Mouse (Mus musculus) retina, embryonic 14.5 days (tissue): ENCODE results near the gene Endov.

Experiments
- DNase-seq: peaks from one replicate; pipeline ENCODE4 v3.0.0-alpha.2; 2015; ENCODE audit warnings: low spot score

The Endov gene

DNA sequence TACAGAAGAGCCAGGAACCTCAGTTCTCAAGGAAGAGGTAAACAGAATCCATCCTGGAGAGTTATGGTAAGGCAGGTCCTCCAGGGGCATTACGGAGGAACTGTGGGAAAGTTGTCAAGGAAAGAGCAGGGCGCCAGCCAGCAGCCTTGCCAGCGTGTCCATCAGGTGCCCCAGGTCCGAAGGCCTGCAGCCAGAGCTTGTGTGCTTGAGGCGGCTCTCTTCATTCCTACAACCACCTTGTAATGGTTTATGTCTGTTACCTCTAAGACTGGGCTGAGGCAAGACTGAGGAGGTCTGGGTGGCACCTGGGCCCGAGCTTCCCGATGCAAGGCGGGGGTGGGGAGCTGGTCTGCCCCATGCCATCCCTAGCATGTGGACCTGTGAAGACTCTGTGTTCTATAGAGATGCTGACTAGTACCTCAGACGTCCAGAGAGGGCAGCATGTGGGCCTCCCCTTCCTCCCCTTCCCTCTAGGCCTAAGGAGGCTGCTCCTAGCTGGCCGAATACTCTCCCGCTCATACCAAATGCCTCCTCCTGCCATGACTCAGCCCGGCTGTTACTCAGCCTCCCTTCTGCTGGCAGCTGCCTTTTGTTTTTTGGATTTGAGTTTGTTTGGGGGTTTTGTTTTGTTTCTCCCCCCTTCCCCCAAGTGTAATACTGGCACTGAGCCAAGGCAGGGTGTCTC lies 25.7 kb downstream of the Endov start:
- peak; percentile 44 for DNase-seq

DNA sequence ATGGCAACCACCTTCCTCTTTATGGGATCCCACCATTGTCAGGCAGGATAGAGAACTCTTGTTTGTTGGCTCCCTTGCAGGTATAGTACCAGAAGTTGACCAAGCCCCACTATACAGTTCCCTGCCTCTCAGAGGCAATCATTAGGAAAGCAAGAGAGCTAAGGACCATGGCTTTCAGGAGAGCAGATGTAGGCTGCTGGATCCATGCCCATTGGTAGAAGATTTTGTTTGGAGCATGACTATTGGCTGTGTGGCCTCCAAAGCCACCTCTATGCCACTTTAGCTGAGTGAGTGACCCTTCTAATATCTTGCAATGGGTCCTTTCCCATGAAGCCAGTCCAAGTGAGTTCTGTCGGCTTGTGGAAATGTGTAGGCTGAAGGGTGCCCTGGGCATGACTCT lies 28.2 kb downstream of the Endov start:
- DNase-seq = no peak

DNA sequence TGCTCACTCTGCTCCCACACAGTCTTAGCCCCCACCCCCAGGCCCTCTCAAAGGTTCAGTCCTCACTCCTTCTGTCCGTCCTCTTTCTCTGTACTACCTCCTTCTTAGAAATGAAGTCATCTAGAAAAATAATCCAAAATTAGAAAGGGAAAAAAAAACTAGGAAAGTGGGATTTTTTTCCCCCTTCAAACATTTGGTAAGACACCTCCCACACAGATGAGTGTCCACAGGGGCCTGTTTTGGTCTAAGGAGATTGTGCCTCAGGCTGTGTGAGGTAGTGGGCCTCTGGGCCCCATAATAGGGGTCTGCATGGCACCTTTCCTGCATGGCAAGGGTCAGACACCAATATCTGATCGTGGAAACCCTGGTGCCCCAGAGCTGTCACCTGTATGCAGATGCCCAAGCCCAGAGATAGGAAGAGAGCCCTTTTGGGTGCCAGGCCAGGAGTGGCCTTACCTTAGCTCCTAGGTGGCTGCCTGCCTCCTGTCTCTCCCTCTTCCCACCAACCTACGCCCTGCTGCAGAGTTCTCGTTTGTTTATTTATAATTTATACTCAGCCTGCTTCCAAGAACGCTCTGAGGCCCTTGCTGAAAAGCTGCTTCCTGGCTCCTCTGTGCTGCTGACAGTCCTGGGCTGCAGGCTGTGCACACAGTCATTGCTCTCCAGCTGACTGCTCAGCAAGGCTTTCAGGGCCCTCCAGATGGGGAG lies 29.0 kb downstream of the Endov start:
- no peak for DNase-seq

DNA sequence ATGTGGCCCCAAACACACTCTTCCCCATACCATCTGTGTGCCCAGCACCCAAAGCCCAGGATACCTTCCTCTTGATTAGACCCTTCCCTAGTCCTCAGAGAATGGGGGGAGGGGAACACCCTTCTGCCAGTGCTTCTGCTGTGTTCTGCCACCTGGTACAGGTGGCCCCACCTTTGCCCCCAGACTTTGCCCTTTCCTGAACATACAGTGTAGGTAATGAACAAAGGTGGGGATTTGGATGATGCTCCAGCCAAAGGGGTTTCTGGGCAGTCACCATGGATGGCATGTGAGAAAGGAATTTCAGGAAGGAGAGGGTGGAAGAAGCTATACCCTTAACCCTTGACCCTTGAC lies 29.5 kb downstream of the Endov start:
- DNase-seq = no peak

DNA sequence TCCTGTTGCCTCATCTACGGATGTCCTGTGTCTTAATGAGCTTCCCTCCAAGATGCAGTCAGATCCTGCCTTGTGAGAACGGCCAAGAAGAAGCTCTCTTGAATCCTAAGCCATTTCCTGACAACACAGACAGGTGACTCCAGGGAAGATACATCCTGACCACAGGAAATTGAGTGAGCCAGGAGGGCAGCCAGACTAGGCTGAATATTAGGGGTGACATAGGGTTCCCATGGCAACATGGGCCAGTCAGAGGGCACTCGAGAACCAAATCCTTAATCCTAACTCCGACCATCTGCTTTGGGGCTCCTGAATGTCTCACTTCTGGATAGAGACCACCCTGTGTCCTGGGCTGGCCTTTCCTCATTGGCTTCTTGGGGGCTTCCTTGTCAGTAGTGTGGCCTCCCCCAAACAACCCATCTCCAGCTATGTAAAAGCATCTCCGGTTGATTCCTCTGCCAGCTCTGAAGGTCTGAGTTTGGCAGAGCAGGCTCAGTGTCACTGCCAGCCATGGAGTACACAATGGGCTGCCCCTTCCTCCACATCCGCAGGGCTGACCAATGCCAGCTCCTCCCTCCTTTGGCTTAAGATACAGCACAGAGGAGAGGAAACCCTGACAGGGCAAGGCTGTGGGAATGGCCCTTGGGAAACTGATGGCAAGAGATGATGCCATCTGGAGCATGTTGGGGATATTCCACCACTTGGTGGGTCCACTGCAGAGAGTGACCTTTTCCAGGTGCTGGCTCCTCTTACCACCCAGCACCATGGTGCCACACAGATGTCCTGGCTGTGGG lies 31.0 kb downstream of the Endov start:
- DNase-seq = no peak

DNA sequence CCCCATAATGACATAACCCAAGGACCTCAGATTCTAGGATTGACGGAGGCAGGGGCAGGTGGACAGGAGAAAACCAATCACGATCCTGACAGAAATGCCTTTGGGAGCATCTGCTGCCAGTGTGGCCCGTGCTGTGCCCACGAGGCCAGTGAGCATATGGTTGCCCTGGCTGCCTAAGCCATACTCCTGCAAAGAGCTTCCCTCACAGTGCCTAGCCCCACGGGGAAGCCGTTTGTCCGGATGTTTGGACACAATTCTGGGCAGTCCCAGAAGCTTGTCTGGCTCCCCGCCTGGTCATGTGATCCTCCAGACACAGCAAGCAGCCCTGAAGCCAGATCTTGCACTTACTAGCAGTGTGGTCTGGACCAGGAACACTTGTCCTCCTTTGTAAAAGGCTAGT lies 31.6 kb downstream of the Endov start:
- no peak for DNase-seq

DNA sequence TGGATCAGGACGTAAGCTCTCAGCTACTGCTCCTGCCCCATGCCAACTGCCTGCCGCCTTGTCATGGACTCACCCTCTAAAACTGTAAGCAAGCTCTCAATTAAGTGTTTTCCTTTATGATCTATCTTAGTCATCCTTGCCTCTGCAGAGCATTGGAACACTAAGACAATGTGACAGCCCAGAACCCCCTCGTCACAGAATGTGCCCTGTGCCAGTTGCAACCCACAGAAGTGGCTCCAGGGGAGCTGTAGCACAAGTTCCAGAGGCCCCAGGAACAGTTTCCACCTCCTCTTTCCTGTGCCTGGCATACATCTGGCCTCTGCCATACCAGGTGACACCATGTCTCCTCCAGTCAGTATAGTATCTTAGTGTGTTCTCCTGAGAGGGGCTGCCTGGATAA lies 32.2 kb downstream of the Endov start:
- DNase-seq = no peak

DNA sequence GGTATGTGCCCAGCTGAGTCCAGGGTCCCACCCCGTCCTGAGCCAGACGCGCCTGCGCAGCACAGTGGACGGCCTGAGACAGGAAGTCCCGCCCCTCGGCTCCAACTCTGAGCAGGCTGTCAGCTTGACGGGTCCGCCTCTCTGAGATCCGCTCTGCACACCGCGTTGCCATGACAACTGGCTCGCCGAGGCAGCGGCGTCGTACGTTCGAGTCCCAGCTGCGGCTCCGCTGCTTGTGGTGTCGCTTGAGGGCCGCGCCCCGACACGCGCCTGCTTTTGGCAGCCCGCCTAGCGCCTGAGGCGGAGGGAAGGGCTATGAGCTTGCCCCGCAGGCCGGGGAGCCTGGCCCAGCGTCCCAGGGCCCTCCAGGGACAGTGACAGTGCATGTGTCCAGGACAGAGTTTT lies 33.4 kb downstream of the Endov start:
- peak; percentile 88 for DNase-seq

DNA sequence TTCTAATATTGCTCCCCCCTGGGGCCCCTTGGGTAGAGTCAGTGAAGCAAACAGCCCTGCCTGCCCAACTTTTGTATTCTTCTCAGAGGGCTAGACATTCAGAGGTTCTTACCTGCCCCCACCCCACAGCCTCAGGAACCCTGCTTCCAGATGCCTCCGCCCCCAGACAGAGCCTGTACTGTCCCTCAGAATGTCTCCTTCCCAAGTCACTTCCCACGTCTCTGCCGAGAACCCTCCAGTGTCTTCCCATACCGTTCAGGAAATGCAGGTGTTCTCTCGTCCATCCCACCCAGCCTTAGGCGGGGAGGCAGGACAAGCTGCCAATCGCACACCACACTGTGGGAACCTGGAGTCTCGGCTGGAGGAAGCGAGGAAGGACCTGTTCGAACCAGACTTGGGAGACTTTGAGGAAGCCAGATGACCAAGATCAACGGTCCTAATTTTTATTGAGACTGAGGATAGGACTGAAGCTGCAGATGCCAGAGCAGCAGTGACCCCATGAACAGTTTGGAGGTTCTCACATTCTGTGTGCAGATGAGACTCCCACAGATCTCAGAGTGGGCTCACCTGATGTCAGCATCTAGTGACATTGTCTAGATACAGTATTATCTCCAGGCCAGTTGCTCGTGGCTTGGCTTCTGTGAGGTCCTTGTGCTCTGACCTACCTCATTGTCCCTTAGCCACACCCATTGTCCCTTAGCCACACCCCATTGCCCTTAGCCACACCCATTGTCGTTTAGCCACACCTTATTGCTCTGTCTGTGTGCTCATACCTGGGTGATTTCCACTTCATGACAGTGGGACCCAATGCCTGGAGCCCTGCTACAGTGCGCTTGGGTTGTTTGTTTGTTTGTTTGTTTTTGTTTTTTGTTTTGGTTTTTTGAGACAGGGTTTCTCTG lies 35.2 kb downstream of the Endov start:
- DNase-seq = no peak

DNA sequence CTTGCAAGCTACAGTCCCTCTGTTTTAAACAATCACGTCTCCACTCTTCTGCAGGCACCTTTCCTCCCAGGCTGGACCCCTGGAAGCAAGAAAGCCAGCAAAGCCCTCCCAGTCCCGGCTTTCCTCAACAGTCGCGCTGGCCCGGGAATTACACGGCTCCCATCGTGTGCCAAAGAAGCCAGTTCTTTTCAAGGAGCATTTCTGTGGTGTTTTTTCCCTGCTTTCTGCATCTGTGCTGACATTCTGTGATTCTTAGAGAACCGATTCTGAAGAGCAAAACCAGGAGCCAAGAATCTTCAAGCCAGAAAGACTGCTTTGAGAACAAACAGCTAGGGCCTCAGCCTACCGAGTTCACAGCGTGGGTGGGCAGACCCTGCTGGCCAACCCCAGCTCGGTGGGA lies 37.8 kb downstream of the Endov start:
- DNase-seq = no peak

DNA sequence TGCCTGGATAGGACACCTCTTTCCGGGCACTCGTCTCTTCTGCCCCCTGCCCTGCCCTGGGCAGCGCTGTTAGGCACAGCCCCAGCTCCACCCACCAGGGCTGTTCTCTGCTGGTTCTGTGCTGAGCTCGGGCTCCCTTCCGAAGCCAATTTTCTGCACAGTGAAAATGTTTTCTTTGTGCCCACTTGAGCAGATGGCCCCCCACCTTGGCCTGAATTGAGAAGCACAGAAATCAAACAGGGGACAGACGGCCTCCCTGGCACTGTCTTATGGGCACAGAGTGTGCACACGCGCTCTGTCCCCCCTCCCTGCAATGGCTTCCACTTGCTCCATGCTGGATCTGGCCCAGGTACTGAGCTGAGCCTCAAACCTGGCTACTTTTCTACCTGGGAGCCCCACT lies 41.3 kb downstream of the Endov start:
- no peak for DNase-seq

DNA sequence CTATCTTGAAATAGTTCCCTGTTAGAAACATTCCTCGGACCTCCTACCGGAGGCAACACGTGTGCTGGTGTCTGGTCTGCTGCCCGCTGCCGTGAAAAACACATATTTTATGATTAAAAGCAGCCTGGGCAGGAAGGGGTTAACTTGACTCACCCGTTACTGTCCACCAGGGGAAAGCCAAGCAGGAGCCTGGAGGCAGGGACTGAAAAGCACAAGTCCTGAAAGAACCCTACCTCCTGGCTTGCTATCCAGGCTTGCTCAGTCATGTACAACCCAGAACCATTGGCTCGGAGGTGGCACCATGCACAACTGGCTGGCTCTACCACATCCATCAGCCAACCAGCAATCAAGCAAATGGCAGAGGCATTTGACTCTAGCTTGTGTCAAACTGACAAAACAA lies 42.6 kb downstream of the Endov start:
- DNase-seq = no peak

DNA sequence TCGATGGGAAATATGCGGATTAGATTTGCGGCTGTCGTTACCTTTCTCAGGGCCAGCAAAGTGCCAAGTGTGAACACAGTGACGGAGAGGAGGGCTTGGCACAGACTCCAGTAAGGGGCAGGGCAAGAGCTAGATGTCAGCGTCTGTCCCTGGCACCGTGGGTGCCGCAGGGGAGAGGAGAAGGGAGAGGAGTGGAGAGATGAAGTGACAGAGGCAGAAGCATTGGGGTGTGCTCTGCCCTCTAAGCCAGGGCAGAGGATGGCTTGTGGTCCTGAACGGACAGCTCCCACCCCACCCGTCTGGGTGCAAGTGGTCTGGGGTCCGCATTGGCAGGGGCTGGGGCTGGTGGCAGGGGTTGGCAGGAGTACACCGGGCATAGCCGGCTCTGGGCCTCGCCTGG lies 48.8 kb downstream of the Endov start:
- no peak for DNase-seq

DNA sequence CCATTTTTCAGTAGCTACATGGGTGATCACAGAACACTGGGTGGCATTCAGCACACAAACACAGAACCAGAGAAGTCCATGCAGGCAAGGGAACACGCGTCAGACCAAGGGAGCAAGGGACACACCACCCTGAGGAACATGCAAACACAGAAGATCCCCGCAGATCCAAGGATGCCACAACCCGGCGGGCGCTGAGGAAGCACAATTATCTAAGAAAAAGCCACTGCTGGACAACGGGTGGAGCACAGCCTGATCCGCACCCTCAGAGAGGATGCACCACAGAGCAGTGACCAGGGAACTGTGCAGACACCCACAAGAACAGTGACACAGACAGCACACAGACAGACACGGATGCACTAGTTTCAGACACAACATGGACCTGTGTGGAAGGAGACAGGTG lies 49.4 kb downstream of the Endov start:
- no peak for DNase-seq

DNA sequence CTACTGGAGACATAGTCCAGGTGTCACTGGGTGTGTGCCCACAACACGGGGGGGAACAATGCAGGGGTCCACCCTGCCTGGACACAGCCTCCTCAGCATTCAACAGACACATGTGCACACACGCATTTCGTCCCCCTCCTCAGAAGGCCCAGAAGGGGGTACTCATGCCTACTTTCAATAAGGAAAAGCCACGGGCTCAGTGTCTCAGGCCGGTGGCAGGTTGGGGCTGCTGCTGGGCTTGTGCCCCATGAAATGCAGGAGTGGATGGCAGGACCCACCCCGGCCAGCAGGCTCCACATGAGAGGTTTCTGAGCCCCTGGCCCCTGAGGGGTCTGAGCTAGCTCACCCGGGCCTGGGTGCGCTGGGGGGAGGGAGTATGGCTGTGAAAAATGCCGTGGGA lies 49.9 kb downstream of the Endov start:
- no peak for DNase-seq

DNA sequence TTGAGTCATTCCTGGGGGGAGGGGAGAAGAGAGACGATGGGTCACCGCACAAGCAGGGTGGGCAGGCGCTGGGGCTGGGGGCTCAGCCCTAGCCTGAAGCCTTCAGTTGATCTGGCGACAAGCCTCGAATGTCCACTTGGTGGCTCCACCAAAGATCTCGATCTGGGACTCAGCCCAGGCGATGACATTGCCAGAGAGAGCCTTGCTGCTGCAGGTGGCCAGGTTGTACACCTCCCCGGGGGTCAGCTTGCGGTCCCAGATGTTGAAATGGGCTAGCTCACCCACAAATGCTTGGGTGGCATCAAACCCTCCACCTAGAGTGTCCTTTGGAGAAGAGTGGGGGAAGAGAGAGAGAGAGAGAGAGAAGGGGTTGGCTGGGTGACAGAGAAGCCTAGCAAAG lies 51.2 kb downstream of the Endov start:
- DNase-seq = no peak

DNA sequence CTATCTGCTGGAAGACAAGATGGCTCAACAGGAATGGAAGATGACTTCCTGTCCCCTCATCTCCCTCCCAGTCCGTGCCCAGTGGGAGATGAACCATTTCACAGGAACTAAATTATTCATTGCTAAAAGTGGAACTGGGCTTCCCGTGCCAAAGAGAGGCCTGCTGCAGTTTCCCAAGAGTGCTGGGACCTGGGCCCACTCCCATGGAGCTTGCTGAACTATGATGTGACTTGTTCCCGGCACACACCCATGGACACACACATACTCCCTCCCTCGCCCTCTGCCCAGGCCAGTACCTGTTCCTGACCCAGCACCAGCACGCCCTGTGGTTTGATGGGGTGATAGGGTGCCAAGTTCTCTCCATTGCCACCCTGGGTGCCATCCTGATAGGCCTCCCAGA lies 51.7 kb downstream of the Endov start:
- no peak for DNase-seq

DNA sequence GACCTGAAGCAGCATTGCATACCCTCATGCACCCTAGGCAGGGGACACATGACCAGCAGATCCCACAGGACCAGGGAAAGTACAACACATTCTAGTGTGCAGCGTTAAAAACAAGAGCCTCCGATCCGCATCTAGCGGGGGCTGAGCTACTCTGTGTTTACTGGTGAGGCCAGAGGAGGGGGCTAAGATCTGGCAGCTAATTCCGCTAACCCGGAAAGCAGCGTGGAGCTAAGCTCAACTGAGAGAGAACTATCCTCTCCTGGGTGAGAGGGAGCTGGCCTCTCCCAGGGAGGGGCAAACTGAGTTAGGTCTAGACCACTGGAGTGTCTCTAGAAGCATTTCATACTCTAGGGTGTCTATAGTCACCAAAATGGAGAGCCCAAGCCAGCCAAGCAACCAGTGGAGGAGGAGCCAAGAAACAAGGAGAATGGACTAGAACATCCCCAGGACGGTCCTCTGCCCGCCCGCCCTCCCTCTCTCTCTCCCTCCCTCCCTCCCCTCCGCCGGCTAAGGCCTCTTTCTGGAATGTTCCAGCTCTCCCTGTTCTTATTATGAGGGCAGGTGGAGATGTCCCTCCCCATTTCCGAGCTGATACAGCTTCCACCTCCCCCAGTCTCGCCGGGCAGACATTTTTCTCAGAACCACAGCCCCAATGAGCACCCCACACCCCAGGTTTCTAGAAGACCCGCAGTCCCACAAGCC lies 52.8 kb downstream of the Endov start:
- DNase-seq = no peak

DNA sequence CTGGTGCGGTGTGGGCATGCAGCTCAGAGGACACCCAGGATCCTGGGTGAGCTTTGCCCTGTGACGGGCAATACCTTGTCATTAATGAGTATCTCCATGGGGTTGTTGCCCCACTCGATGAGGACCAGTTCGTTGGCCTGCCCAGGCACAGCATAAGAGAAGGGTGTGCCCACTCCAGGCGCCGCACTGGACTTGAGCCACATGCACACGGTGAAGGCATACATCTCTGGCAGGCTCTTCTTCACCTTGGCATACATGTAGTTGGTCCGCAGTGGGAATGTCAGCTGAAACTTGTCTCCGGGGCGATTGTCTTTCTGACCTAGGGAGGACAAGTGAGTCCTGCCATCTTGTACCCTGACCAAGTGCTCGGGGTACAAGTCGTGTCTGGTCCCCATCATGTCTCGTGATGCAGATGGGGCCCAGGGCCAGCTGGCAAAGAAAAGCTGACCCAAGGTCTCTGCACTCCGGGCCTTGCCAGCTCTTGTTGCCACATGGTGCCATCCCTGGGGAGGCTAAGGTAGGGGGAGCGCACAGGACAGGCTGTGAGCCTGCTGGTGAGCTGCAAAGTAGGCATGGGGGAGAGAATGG lies 53.5 kb downstream of the Endov start:
- DNase-seq = no peak

DNA sequence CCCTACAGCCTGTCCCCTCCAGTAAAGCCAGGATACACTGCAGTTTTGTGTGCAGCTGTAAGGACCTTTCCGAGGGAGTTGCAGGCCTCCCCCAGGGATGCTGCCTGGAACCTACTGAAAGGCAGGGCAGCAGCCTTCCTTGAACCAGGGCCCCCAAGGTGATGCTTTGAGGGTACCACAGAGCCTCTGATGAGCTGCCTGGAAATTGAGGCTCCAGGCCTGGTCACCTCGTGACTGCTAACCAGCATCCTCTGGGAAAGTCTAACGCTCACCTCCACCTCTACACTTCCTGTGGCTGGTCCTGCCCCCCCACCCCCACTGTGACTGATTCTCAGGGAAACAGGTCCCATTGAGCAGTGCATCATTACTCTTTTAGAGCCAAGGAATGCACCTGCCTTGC lies 54.1 kb downstream of the Endov start:
- no peak for DNase-seq

DNA sequence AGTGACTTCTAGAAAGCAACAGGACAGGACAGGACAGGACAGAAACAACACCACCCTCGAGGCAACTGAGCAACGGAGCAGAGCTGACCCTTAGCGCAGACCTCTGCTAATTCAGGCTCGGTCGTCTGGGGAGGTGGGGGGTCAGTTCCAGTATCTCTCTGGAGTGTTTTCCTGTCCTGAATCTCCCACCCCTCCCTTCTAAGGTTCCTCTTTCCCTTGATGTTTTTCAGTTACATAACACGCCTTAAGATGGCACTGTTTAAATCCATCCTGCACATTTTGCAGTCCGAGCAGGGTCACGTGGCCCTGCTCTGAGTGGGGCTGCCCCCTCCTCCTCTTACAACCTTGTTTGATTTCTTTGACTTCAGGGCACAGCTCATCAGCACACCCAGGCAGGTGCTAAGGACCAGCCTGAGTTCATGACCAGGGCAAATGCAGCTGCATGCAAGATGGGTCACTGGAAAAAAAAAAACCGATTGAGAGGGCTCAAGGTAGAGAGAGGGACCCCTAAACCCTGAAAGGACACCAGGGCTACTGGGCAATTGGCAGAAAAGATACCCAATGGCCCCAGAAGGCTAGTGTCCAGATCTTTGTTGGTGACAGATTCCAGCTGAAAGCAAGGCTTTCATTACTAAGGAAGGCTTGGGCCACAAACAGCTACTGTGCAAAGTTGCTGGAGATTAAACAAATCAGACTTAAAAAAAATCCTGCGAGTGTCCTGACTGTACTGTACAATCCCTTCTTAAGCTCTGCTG lies 54.8 kb downstream of the Endov start:
- peak; percentile 63 for DNase-seq
